Mouse (Mus musculus): ENCODE results near the gene Rbfox2.

Rbfox2 gene

DNA sequence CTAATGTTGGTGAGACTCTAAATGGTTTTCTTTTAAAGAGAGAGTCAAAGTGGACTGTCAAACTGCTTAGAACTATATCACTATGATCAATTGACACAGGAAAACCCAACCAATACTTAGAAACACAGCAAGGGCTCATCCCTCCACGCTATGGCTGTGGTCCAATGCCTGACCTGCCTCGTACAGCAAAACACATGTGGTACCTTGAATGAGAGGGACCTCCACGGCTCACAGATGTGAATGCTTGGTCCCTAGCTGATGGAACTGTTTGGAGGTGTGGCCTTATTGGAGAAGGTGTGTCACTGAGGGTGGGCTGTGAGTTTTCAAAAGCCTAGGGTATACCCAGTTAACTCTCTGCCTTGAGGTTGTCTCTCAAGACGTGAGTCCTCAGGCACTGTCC is 159.9 kb downstream of the Rbfox2 start:
- no peak for DNase-seq (ENCODE audit: low read depth, low spot score)

DNA sequence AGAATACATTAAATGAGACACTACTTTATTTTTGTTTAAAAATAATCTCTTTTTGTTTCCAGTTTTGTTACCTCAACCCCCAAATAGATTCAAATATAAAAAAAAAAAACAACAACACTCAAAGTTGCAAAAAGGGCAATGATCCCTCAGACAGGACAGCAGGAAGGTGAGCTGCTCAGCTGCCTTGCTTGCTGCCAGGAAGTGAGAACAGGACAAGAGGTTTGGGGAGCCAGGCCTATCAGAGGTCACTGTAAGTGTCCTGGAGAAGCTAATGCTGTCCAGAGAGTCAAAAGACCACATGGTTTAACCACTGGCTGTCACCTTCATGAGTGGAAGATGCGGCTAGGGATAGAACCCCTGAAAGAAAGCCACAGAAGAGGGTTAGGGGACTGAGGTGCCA is 161.8 kb downstream of the Rbfox2 start:
- no peak for DNase-seq (ENCODE audit: low read depth, low spot score)

- no peak for DNase-seq (ENCODE audit: low read depth, low spot score)
Measured at GRCm38 (mm10) chr15:77142787-77143186, 164.0 kb downstream of the Rbfox2 start.

- no peak for DNase-seq (ENCODE audit: low read depth, low spot score)
Measured at GRCm38 (mm10) chr15:77142352-77142751, 164.5 kb downstream of the Rbfox2 start.

GRCm38 (mm10) chr15:77141711-77142110 is 165.1 kb downstream of the Rbfox2 start:
- no peak for DNase-seq (ENCODE audit: low read depth, low spot score)

DNA sequence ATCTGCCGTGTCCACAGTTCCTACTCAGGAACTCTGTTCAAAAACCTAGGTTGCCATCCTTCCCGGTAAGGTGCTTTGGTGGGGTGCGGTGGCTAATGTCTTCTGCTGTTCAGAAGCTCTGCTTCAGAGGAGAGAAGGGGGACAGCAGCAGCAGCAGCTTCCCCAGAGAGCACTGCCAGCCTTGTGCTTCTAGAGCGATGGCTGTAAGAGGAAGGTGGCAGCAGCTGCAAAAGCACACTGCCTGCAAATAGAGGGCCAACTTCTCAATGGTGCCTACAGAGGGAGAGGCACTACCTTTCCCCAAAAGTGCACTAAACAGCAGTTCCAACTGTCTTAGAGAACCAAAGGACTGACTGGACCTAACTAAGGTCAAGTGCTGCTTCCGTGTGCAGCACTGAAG is 168.5 kb downstream of the Rbfox2 start:
- DNase-seq (ENCODE audit: low read depth, low spot score): no peak

GRCm38 (mm10) chr15:77134483-77134882 is 172.3 kb downstream of the Rbfox2 start:
- DNase-seq (ENCODE audit: low read depth, low spot score): no peak

- no peak for DNase-seq (ENCODE audit: low read depth, low spot score)
Measured at GRCm38 (mm10) chr15:77129154-77129553, 177.7 kb downstream of the Rbfox2 start.

DNA sequence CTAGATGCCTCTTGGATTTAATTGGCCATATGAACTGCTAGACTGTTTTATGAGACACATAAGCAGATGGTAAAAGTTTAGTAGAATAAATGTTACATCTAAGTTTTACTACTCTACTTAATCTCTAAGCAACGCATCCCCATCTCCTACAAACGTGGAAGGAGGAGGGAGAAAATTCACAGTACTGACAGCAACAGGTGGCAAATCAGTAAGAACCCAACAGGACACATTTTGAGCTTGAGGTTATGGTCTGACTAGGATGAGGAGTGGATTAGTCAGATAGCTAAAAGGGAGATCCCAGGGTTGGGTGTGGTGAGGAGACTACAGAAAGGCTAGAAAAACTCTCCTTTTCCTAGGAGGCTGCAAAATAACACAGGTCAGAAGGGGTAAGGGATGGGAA is 179.1 kb downstream of the Rbfox2 start:
- DNase-seq (ENCODE audit: low read depth, low spot score): no peak

- no peak for DNase-seq (ENCODE audit: low read depth, low spot score)
Measured at GRCm38 (mm10) chr15:77126674-77127073, 180.1 kb downstream of the Rbfox2 start.

DNA sequence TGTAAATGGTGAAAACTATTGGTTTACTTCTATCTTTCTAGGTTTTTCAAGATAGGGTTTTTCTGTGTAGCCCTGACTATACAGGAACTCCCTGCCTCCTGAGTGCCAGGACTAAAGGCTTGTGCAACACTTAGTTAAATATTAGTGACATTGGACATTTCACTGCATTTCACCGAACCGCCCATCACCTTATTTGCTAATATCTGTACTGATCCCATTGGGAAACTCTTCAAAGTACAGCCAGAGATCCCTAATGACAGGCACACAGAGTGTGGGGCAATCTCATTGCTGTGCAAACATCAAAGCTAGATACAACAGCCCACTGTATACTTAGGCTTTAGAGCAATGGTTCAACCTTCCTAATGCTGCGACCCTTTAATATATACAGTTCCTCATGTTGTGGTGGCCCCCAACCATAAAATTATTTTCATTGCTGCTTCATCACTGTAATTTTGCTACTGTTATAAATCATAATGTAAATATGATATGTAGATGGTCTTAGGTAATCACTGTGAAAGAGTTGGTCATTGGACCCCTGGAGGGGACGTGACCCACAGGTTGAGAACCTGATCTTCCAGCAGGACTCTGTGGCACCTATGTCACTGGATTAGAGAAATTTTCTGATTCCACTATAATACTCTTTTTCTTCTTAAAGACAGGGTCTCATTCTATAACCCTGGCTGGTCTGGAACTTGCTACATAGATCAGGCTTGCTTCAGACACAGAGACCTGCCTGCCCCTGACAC is 182.3 kb downstream of the Rbfox2 start:
- no peak for DNase-seq (ENCODE audit: low read depth, low spot score)

- DNase-seq (ENCODE audit: low read depth, low spot score): no peak
Measured at GRCm38 (mm10) chr15:77122824-77123223, 184.0 kb downstream of the Rbfox2 start.

- DNase-seq (ENCODE audit: low read depth, low spot score): no peak
Measured at GRCm38 (mm10) chr15:77122208-77122607, 184.6 kb downstream of the Rbfox2 start.

DNA sequence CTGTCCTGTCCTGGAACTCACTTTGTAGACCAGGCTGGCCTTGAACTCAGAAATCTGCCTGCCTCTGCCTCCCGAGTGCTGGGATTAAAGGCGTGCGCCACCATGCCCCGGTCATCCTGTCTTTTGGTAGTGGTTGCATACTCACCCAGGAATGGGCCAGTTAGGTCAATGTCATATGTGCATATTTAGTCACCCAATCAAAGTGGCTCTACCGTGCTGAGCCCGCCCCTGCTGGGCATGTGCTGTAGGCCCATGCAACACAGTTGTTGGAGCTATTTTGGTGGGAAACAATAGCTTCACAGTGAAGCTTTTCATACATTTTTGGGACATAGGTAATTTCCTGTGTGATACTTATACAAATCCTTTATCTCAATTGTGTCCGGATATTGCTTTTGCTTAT is 187.1 kb downstream of the Rbfox2 start:
- DNase-seq (ENCODE audit: low read depth, low spot score): no peak

DNA sequence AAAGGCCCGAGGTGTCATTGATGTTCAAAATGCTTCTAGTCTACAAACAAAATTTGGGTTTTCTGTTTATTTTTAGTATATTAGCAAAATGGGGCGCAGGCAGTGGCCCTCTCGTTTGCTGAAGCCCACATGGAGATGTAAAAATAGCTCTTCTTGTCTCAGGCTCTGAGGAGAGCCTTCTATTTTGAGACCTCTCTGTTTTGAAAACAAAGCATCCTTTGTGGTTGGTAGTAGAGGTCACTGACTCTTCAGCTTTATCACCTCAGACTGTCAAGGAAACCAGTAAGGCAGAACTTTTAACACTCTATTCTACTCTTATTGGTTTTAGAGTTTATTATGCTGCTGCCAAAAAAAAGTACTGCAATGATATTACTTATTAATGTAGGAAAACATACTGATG is 189.6 kb downstream of the Rbfox2 start:
- no peak for DNase-seq (ENCODE audit: low read depth, low spot score)

DNA sequence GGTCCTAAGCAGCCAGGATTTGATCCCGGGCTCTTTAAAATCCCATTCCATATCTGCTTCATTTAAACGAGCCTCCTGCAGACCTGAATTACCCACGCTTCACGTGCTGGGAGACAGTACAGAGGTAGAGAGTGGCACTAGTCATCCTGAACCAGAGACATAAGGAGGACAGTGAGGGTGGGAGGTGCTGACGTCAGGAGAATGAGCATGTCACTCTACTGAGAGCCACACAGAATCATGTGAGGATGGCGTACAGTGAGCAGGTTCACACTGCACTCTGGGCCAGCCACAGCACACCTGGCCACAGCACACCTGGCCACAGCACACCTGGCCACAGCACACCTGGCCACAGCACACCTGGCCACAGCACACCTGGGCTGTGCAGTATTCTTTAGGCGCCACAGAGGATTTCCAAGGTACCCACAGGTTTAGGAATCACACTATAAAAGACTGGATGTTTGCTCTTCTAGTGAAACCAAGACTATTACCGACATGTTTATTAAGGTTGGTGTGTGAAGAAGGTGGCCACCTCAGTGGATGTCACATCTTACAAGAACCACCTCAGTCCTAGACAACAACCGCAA is 190.6 kb downstream of the Rbfox2 start:
- no peak for DNase-seq (ENCODE audit: low read depth, low spot score)

DNA sequence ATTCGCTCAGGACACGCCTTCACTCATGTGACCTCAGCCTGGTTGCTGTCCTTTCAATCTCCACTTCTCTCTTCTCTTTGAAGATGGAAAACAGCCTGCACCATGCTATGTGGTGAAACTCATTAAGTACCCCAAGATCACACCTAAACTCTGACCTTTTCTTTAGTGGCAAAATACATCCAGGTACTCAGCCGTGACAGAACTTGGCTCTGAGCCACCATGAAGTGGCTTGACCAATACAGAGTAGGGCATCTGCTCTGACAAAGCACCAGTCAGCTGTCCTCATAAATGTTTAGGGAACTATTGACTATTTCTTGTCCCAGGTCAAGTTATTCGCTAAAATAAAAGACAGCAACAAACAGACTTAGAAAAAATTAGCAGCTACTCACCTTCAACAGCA is 191.3 kb downstream of the Rbfox2 start:
- DNase-seq (ENCODE audit: low read depth, low spot score): no peak

- DNase-seq (ENCODE audit: low read depth, low spot score): no peak
Measured at GRCm38 (mm10) chr15:77113591-77113990, 193.2 kb downstream of the Rbfox2 start.

DNA sequence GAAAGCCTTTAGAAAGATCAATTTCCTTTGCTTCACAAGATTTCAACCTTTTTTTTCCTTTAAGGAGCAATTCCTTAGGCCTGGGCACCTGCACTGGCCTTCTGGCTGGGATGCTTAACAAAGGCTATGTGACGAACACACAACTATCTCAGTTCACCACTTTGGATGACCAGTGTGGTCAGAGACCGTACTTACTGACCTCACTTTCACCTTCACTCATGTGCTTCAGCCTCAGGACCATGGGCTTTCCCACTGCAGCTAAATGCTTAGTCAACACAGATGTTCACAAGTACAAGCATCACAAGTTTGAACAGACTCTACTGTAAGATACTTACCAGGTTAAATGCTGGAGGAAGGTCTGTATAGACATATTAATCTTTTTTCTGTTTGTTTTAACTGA is 194.4 kb downstream of the Rbfox2 start:
- DNase-seq (ENCODE audit: low read depth, low spot score): no peak

- DNase-seq (ENCODE audit: low read depth, low spot score): no peak
Measured at GRCm38 (mm10) chr15:77111924-77112323, 194.9 kb downstream of the Rbfox2 start.

- DNase-seq (ENCODE audit: low read depth, low spot score): no peak
Measured at GRCm38 (mm10) chr15:77110452-77110851, 196.4 kb downstream of the Rbfox2 start.

GRCm38 (mm10) chr15:77107169-77107908 is 199.5 kb downstream of the Rbfox2 start:
- no peak for DNase-seq (ENCODE audit: low read depth, low spot score)

DNA sequence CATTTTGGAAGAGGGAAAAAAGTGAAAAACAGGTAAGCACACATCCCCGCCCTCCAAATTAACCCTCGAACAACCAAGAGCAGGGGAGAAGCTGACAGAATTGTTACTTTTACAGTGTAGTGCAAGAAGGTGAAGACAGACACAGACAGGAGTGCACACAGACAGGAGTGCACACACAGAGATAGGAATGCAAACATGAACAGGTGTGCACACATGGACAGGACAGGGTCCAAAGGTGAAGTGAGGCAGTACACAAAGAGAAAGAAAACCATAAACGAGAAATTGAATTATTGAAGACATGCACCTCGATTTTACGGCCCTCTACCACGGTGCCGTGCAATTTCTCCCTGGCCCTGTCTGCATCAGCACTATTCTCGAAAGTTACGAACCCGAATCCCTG is 201.5 kb downstream of the Rbfox2 start:
- DNase-seq (ENCODE audit: low read depth, low spot score): no peak

All from CD4-positive, CD25-positive, alpha-beta regulatory T cell, adult 2 months (primary cell).